Mouse (Mus musculus): Measurements from ENCODE around the gene Unc13c.

- no peak for TF ChIP-seq CTCF (IDR thresholded peaks at IDR 0.05; ENCODE audit: low read depth)
- TF ChIP-seq EP300 (IDR thresholded peaks at IDR 0.05; ENCODE audit: low read depth), result no peak
Measured at GRCm38 (mm10) chr9:73555354-73555753, 413.4 kb downstream of the Unc13c start.
